10 mouse cellular contexts compared by ENCODE assay signal in the genomic region with DNA sequence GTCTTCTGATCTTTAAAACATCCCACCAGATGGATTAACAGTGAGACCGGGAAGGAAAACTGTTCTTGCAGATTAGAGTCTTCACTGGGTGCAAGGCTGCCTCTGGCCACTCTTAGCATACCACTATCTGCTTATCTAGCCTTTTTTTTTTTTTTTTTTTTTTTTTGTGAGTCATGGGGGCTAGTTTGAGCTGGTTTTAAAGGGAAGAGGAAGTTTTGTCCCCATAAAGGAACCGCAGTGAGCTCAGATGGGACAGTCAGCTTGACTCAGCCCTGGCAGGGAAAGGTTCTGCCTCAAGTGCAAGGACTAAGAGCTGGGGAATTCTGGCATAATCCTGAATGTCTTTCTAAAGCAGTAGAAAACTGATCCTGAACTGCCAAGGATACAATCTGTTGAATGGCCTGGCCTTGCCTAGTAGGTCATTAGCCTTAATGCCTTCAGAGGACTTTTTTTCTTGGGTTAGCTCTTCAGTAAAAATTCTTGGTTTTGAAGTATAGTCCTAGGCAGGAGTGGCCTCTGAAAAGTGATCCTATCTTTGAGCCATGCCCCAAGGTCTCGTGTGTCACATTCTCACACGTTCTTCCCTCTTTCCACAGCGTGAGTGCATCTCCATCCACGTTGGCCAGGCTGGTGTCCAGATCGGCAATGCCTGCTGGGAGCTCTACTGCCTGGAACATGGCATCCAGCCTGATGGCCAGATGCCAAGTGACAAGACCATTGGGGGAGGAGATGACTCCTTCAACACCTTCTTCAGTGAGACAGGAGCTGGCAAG. TPM values are rescaled to one million over a fixed set of nuclear protein-coding genes. Genes with fewer than 3 reads are reported as not detected.
DNase-seq lines count a peak whose midpoint lies in the region; ATAC-seq lines count a peak whose summit lies in the region.
"Had no signal": no experiment of that assay in that cellular context is flagged by ENCODE, and none has a peak within 500 bp of the region (broad histone marks: within the 10 kb centered on the region; RNA-seq: fewer than 3 reads in every experiment).

No protein-coding gene starts in this region.

- no peaks in the 10 kb centered on the region for H3K9me3 ChIP-seq in heart, embryonic 11.5 days (replicated peaks; ENCODE audit: control insufficient read depth, low read length)
- no peaks in the 10 kb centered on the region for H3K9me3 ChIP-seq in intestine, embryonic 15.5 days
- no peaks in the 10 kb centered on the region for H3K9me3 ChIP-seq in hindbrain, embryonic 14.5 days (ENCODE audit: control insufficient read depth, low read length)
- H3K9me3 ChIP-seq: hindbrain, embryonic 12.5 days had no signal

- peaks cover 21% of the 10 kb centered on the region for H3K4me1 ChIP-seq in heart, embryonic 11.5 days (ENCODE audit: control insufficient read depth, insufficient read depth, low read length)
- peaks cover 26% of the 10 kb centered on the region; the same call in 1 of the 2 replicates for H3K4me1 ChIP-seq in intestine, embryonic 15.5 days (replicated peaks)
- H3K4me1 ChIP-seq in hindbrain, embryonic 14.5 days (replicated peaks; ENCODE audit: control insufficient read depth, insufficient read depth, low read length): peaks cover 9% of the 10 kb centered on the region; the same call in 1 of the 2 replicates

- no peak for ATAC-seq in heart, embryonic 11.5 days (replicated peaks; ENCODE audit: insufficient number of reproducible peaks, low FRiP score, low TSS enrichment)
- ATAC-seq in intestine, embryonic 15.5 days: no peak
- no peak for ATAC-seq in hindbrain, embryonic 14.5 days (ENCODE audit: low FRiP score)
- ATAC-seq in activated CD4-positive, CD25-positive, alpha-beta regulatory T cell, adult 4 months: no peak

- H3K9ac ChIP-seq in heart, embryonic 11.5 days (ENCODE audit: low read depth, low read length): peak overlapping the region; percentile 1; the same call in 1 of the 2 replicates
- no peak overlapping the region for H3K9ac ChIP-seq in intestine, embryonic 15.5 days
- no peak overlapping the region for H3K9ac ChIP-seq in hindbrain, embryonic 14.5 days
- H3K9ac ChIP-seq: hindbrain, embryonic 12.5 days had no signal

- WGBS in heart, embryonic 11.5 days (ENCODE audit: insufficient replicate concordance): 71% methylated on average over 7 of the region's 7 CpGs
- 85% methylated on average over 7 of the region's 7 CpGs for WGBS in intestine, embryonic 15.5 days
- WGBS in hindbrain, embryonic 14.5 days: 90% methylated on average over 7 of the region's 7 CpGs

- H3K4me3 ChIP-seq in heart, embryonic 11.5 days (ENCODE audit: low read depth, low read length): 0 out of 2 replicates have a peak overlapping the region, but pooled peaks have one; percentile 88
- H3K4me3 ChIP-seq in intestine, embryonic 15.5 days (replicated peaks): no peak overlapping the region
- no peak overlapping the region for H3K4me3 ChIP-seq in hindbrain, embryonic 14.5 days (replicated peaks; ENCODE audit: low read length)
- H3K4me3 ChIP-seq: hindbrain, embryonic 12.5 days had no signal

- no peak for DNase-seq in heart, postnatal 4 days
- peak; percentile 76 for DNase-seq in 3134 (ENCODE audit: extremely low read depth, insufficient read length, low spot score)
- peak; percentile 67 for DNase-seq in Muller cell, postnatal 12 days (ENCODE audit: inconsistent ontology term)
- no peak for DNase-seq in hindbrain, embryonic 14.5 days (ENCODE audit: low spot score)
- DNase-seq in right cerebral cortex, postnatal 25 days: no peak
- DNase-seq: layer of hippocampus, postnatal 36 days had no signal

- H3K4me2 ChIP-seq in heart, embryonic 11.5 days: peak overlapping the region; percentile 91
- H3K4me2 ChIP-seq in intestine, embryonic 15.5 days (replicated peaks): peak overlapping the region; percentile 78; the same call in 1 of the 2 replicates
- no peak overlapping the region; the same call in 1 of the 2 replicates for H3K4me2 ChIP-seq in hindbrain, embryonic 14.5 days (replicated peaks)

- no peak overlapping the region for H3K27ac ChIP-seq in heart, embryonic 11.5 days (ENCODE audit: low read depth, low read length)
- H3K27ac ChIP-seq in intestine, embryonic 15.5 days: no peak overlapping the region
- no peak overlapping the region for H3K27ac ChIP-seq in hindbrain, embryonic 14.5 days
- H3K27ac ChIP-seq: hindbrain, embryonic 12.5 days had no signal

- no peaks in the 10 kb centered on the region for H3K27me3 ChIP-seq in heart, embryonic 11.5 days (ENCODE audit: control insufficient read depth, insufficient read depth, low read length)
- no peaks in the 10 kb centered on the region for H3K27me3 ChIP-seq in intestine, embryonic 15.5 days (replicated peaks)
- peaks cover 25% of the 10 kb centered on the region for H3K27me3 ChIP-seq in hindbrain, embryonic 14.5 days (ENCODE audit: control insufficient read depth, insufficient read depth, low read length)

- peaks cover 14% of the 10 kb centered on the region for H3K36me3 ChIP-seq in heart, embryonic 11.5 days (ENCODE audit: control insufficient read depth, insufficient read depth, low read length)
- peaks cover 15% of the 10 kb centered on the region for H3K36me3 ChIP-seq in intestine, embryonic 15.5 days
- H3K36me3 ChIP-seq in hindbrain, embryonic 14.5 days (replicated peaks; ENCODE audit: control insufficient read depth, insufficient read depth): no peaks in the 10 kb centered on the region

RNA-seq across cellular contexts. Expression of a gene that starts 4.0 kb away (rescaled TPM):
- 167 and 169 TPM in 2 replicates for polyA plus RNA-seq in heart, embryonic 11.5 days (2014; fragmentation: Nextera tagmentation; extraction: Ambion mirVana)
- total RNA-seq in heart, postnatal 4 days (2021): 100 to 1,000 TPM; 200 to 203 TPM
- 253 and 271 TPM in 2 replicates for polyA plus RNA-seq in intestine, embryonic 15.5 days (2015; fragmentation: Nextera tagmentation; extraction: Ambion mirVana)
- polyA plus RNA-seq in hindbrain, embryonic 14.5 days (2014; fragmentation: Nextera tagmentation; extraction: Ambion mirVana): 21.7 and 24.2 TPM in 2 replicates
- polyA plus RNA-seq in activated CD4-positive, CD25-positive, alpha-beta regulatory T cell, adult 4 months (2017; shearing (Covaris generic)): 100 to 1,000 TPM in 1 of 2 experiments, 10 to 100 TPM in 1; 98.3 to 120 TPM

RNA-seq across cellular contexts. Expression of a gene that starts 21.3 kb away (rescaled TPM):
- 0.09 and 0.59 TPM in 2 replicates for polyA plus RNA-seq in heart, embryonic 11.5 days (2014; fragmentation: Nextera tagmentation; extraction: Ambion mirVana)
- total RNA-seq in heart, postnatal 4 days (2021): 1 to 10 TPM in 1 of 2 experiments, under 1 TPM in 1; 0.60 to 1.3 TPM
- polyA plus RNA-seq in intestine, embryonic 15.5 days (2015; fragmentation: Nextera tagmentation; extraction: Ambion mirVana): 46.9 and 48.1 TPM in 2 replicates
- 77.9 and 79.5 TPM in 2 replicates for polyA plus RNA-seq in hindbrain, embryonic 14.5 days (2014; fragmentation: Nextera tagmentation; extraction: Ambion mirVana)
- not detected for polyA plus RNA-seq in activated CD4-positive, CD25-positive, alpha-beta regulatory T cell, adult 4 months (2017; shearing (Covaris generic))

RNA-seq across cellular contexts. Expression of a gene that starts 40.7 kb away (rescaled TPM):
- polyA plus RNA-seq in heart, embryonic 11.5 days (2014; fragmentation: Nextera tagmentation; extraction: Ambion mirVana): 21.1 and 22.0 TPM in 2 replicates
- total RNA-seq in heart, postnatal 4 days (2021): 10 to 100 TPM; 17.8 to 18.7 TPM
- polyA plus RNA-seq in intestine, embryonic 15.5 days (2015; fragmentation: Nextera tagmentation; extraction: Ambion mirVana): 24.7 and 25.4 TPM in 2 replicates
- 3.7 and 4.0 TPM in 2 replicates for polyA plus RNA-seq in hindbrain, embryonic 14.5 days (2014; fragmentation: Nextera tagmentation; extraction: Ambion mirVana)
- 1 to 10 TPM; 3.6 to 4.4 TPM for polyA plus RNA-seq in activated CD4-positive, CD25-positive, alpha-beta regulatory T cell, adult 4 months (2017; shearing (Covaris generic))

RNA-seq across cellular contexts. Expression of a gene that starts 53.9 kb away (rescaled TPM):
- polyA plus RNA-seq in heart, embryonic 11.5 days (2014; fragmentation: Nextera tagmentation; extraction: Ambion mirVana): 0.20 and 0.27 TPM in 2 replicates
- total RNA-seq in heart, postnatal 4 days (2021): under 1 TPM in 1 of 2 experiments, not detected in 1; 0.19 TPM
- polyA plus RNA-seq in intestine, embryonic 15.5 days (2015; fragmentation: Nextera tagmentation; extraction: Ambion mirVana): 0.09 TPM in 1 of 2 replicates, not detected in the other
- 4.7 and 6.6 TPM in 2 replicates for polyA plus RNA-seq in hindbrain, embryonic 14.5 days (2014; fragmentation: Nextera tagmentation; extraction: Ambion mirVana)
- not detected for polyA plus RNA-seq in activated CD4-positive, CD25-positive, alpha-beta regulatory T cell, adult 4 months (2017; shearing (Covaris generic))

RNA-seq across cellular contexts. Expression of a gene that starts 59.3 kb away (rescaled TPM):
- 0.96 and 1.7 TPM in 2 replicates for polyA plus RNA-seq in heart, embryonic 11.5 days (2014; fragmentation: Nextera tagmentation; extraction: Ambion mirVana)
- 1 to 10 TPM in 1 of 2 experiments, under 1 TPM in 1; 0.79 to 1.2 TPM for total RNA-seq in heart, postnatal 4 days (2021)
- 37.4 and 39.0 TPM in 2 replicates for polyA plus RNA-seq in intestine, embryonic 15.5 days (2015; fragmentation: Nextera tagmentation; extraction: Ambion mirVana)
- polyA plus RNA-seq in hindbrain, embryonic 14.5 days (2014; fragmentation: Nextera tagmentation; extraction: Ambion mirVana): 0.52 and 1.0 TPM in 2 replicates
- polyA plus RNA-seq in activated CD4-positive, CD25-positive, alpha-beta regulatory T cell, adult 4 months (2017; shearing (Covaris generic)): not detected

Comparison
In these comparisons a context has a peak if more than half of its experiments do, and no peak if none do; other contexts are left out.
1. DNase-seq: peak in 3134 (single experiment) and Muller cell, postnatal 12 days (single experiment); none in heart, postnatal 4 days (single experiment), hindbrain, embryonic 14.5 days (single experiment) and right cerebral cortex, postnatal 25 days (single experiment).
2. RNA of a gene that starts 21.3 kb away (polyA plus RNA-seq): 77.9 to 79.5 TPM in hindbrain, embryonic 14.5 days and 46.9 to 48.1 TPM in intestine, embryonic 15.5 days; 0.09 to 0.59 TPM in heart, embryonic 11.5 days and not detected in activated CD4-positive, CD25-positive, alpha-beta regulatory T cell, adult 4 months; every median in the first group is over 10 times any median in the second.